Mouse (Mus musculus) myocyte (in vitro differentiated cells): ENCODE data around the gene Gm20388. TPM values are rescaled to one million over a fixed set of nuclear protein-coding genes. Genes with fewer than 3 reads are reported as not detected.

Experiments
- H3K27me3 ChIP-seq: one replicate; pipeline ENCODE4 v1.6.1; 2011; ENCODE audit not compliant: control insufficient read depth, insufficient read depth, insufficient read length
- H3K36me3 ChIP-seq: one replicate; pipeline ENCODE4 v1.6.1; 2011; ENCODE audit not compliant: control insufficient read depth, insufficient read depth
- H3K4me2 ChIP-seq: one replicate; pipeline ENCODE4 v1.6.1; 2011; ENCODE audit warnings: low read depth, control low read depth
- H3K4me3 ChIP-seq: one replicate; pipeline ENCODE4 v1.5.1; 2011; ENCODE audit warnings: mild to moderate bottlenecking, control low read depth, moderate library complexity
- H3K79me2 ChIP-seq: one replicate; pipeline ENCODE4 v1.6.1; 2011; ENCODE audit not compliant: control insufficient read depth, insufficient read depth
- H3ac ChIP-seq: one replicate; pipeline ENCODE4 v1.6.1; 2011; ENCODE audit not compliant: control insufficient read depth, insufficient read length
- CEBPB ChIP-seq: IDR thresholded peaks from 2 replicates; pipeline ENCODE4 v1.6.1; 2011; ENCODE audit warnings: mild to moderate bottlenecking, moderate library complexity; ENCODE audit not compliant: poor library complexity, insufficient read depth, severe bottlenecking
- E2F4 ChIP-seq: IDR thresholded peaks from one replicate; pipeline ENCODE4 v1.6.1; 2011; ENCODE audit warnings: mild to moderate bottlenecking, control low read depth, moderate library complexity; ENCODE audit not compliant: insufficient read depth
- MAX ChIP-seq: IDR thresholded peaks from one replicate; pipeline ENCODE4 v1.6.1; 2011; ENCODE audit warnings: low read depth, mild to moderate bottlenecking, control low read depth
- MYOD1 ChIP-seq, 3 experiments: IDR thresholded peaks; one replicate each; pipeline ENCODE4 v1.6.1; 2011; ENCODE audit warnings: control low read depth in 2 of 3, low read depth in 2 of 3, mild to moderate bottlenecking in 2 of 3, moderate library complexity in 1 of 3; ENCODE audit not compliant: insufficient read length in 2 of 3, control insufficient read depth in 1 of 3
- MYOG ChIP-seq, 3 experiments: IDR thresholded peaks; one replicate each; pipeline ENCODE4 v1.6.1; 2011; ENCODE audit warnings: control low read depth in 2 of 3, low read depth in 2 of 3, mild to moderate bottlenecking in 2 of 3; ENCODE audit not compliant: insufficient read length in 2 of 3, control insufficient read depth in 1 of 3, insufficient read depth in 1 of 3
- POLR2A ChIP-seq: IDR thresholded peaks from one replicate; pipeline ENCODE4 v1.6.1; 2011; ENCODE audit warnings: low read depth, mild to moderate bottlenecking, control low read depth, moderate library complexity; ENCODE audit not compliant: insufficient read length
- POLR2AphosphoS2 ChIP-seq: IDR thresholded peaks from one replicate; pipeline ENCODE4 v1.6.1; 2011; ENCODE audit warnings: low read depth, control low read depth; ENCODE audit not compliant: insufficient read length
- REST ChIP-seq: IDR thresholded peaks from one replicate; pipeline ENCODE4 v1.6.1; 2011; ENCODE audit warnings: mild to moderate bottlenecking, control low read depth, moderate library complexity; ENCODE audit not compliant: insufficient read depth, insufficient read length
- SRF ChIP-seq: IDR thresholded peaks from one replicate; pipeline ENCODE4 v1.6.1; 2011; ENCODE audit warnings: low read depth; ENCODE audit not compliant: control insufficient read depth, insufficient read length
- TCF12 ChIP-seq: IDR thresholded peaks from one replicate; pipeline ENCODE4 v1.6.1; 2011; ENCODE audit warnings: mild to moderate bottlenecking, control low read depth; ENCODE audit not compliant: poor library complexity, insufficient read depth, severe bottlenecking
- TCF3 ChIP-seq: IDR thresholded peaks from one replicate; pipeline ENCODE4 v1.6.1; 2011; ENCODE audit warnings: low read depth, control low read depth; ENCODE audit not compliant: insufficient read length
- USF1 ChIP-seq: IDR thresholded peaks from one replicate; pipeline ENCODE4 v1.6.1; 2011; ENCODE audit warnings: low read depth, mild to moderate bottlenecking, control low read depth, moderate library complexity
- polyA plus RNA-seq: library from polyadenylated mRNA; unstranded; fragments of >200 nt; fragmentation: generic; extraction: Trizol; gene quantifications from one replicate; pipeline ENCODE4 v1.2.1, GENCODE M21; 2012; ENCODE audit warnings: missing spikeins

Gene Gm20388
- polyA plus RNA-seq, 1 experiment: 15.3 TPM

DNA sequence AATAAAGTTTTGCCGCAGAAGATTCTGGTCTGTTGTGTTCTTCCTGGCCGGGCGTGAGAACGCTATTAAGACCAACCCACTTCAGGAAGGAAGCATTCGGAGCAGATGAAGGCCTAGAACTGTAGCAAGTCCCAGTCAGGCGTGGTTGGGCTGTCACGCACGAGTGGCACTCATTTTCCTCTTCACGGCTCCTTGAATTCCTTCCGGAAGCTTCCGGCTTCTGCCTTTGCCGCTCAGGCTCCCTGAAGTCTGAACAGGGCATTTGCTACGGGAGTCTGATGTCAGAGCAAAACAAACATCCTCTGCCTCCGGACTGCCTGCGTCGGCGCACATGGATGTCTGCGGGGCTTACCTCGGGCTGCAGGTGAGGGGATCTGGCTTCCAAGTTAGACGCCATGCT, 4214.6 kb downstream of the Gm20388 start:
- TF ChIP-seq POLR2A (no peak), MYOD1 (IDR thresholded peaks at IDR 0.05; ENCODE audit: control insufficient read depth in 1 of 3, insufficient read length in 2 of 3, low read depth in 2 of 3) (no peak), REST (no peak), TCF12 (no peak), MAX (no peak), TCF3 (no peak), MYOG (IDR thresholded peaks at IDR 0.05; ENCODE audit: control insufficient read depth in 1 of 3, insufficient read depth in 1 of 3, insufficient read length in 2 of 3, low read depth in 2 of 3) (no peak), SRF (no peak), E2F4 (no peak), POLR2AphosphoS2 (no peak), CEBPB (no peak), USF1 (no peak)
- no peak overlapping the region for H3K4me2 ChIP-seq
- H3ac ChIP-seq: no peak overlapping the region
- no peak overlapping the region for H3K4me3 ChIP-seq
- peaks cover 5% of the 10 kb centered on the region for H3K27me3 ChIP-seq
- no peaks in the 10 kb centered on the region for H3K79me2 ChIP-seq
- H3K36me3 ChIP-seq: no peaks in the 10 kb centered on the region

DNA sequence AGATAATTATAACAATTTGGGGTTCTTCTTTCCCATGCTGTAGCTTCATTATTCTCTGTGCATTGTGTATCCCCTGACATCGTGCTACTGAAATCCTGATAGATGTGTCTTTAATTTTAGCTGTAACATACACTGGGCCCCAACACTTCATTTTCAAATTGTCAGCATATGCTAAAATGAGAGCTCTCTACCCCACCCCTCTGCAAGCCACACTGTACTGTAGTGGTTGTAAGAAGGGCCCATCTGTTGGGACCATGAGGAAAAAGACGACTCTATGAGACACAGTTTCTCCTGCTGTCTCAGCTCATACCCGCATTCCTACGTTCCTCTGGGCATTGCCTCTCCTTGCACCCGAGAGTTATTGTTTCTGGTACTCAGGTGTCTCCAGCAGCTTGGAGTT, 4226.6 kb downstream of the Gm20388 start:
- no peaks in the 10 kb centered on the region for H3K27me3 ChIP-seq
- no peaks in the 10 kb centered on the region for H3K36me3 ChIP-seq
- no peaks in the 10 kb centered on the region for H3K79me2 ChIP-seq
- H3K4me3 ChIP-seq: no peak overlapping the region
- H3ac ChIP-seq: no peak overlapping the region
- H3K4me2 ChIP-seq: no peak overlapping the region
- TF ChIP-seq REST (no peak), TCF12 (no peak)

DNA sequence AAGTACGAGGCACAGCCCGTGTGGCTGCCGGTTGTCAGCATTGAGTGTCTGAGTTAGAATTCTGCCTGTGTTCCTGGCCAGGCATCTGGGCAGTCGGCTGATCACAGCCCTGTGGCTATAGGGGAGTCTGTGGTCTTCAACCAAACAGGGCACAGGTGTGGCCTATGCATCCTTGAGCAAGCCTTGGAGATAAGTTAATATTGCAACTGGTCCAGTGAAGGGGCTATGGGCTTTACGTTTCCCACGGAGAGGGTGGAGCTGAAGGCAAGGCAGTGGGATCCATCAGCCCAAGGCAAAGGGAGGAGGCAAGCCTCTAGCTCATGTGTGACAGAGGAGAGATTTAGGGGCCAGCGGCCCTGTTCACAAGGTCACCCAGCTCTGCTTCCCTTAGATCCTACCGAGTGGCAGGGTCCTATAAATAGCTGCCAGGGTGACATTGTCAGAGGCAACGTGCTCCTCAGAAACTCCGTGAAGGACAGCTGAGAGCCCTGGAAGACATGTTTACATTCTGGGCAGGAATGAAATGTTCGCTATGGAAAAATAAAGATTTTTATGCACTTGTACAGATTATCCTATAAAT, 4229.7 kb downstream of the Gm20388 start:
- Histone ChIP-seq H3ac (no peak overlapping the region), H3K4me3 (no peak overlapping the region), H3K36me3 (no peaks in the 10 kb centered on the region), H3K27me3 (no peaks in the 10 kb centered on the region), H3K79me2 (no peaks in the 10 kb centered on the region), H3K4me2 (no peak overlapping the region)
- TF ChIP-seq CEBPB (no peak), E2F4 (no peak), TCF3 (no peak), TCF12 (no peak), MYOG (IDR thresholded peaks at IDR 0.05; ENCODE audit: control insufficient read depth in 1 of 3, insufficient read depth in 1 of 3, insufficient read length in 2 of 3, low read depth in 2 of 3) (no peak), REST (no peak), USF1 (no peak), SRF (no peak), MAX (no peak), MYOD1 (IDR thresholded peaks at IDR 0.05; ENCODE audit: control insufficient read depth in 1 of 3, insufficient read length in 2 of 3, low read depth in 2 of 3) (no peak), POLR2A (no peak), POLR2AphosphoS2 (no peak)

DNA sequence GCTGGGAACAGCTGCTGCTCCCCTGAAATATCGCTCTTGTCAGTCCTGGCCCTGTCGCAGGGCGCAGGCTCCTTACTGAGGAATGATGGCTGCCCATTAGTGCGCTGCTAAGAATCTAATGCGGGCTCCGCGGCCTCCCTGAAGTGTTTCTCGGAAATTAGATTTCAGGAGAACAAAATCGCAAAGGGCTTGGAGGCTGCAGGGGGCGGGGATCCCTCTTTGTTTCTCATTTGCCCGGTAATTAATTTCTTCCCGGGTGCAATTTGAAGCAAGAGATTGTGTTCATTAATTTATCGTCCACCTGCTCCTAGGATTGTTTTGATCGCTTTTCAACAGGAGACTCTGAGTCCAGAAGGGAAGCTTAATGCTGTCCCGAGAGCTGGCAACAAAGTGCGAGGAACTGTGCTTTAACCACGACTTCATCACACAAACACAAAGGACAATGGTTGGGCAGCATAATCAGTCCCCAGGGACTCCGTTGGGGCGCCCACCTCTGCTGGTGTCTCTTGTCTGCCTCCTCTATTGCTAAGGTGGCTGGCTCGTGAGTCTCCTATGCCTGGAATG, 4230.3 kb downstream of the Gm20388 start:
- H3K79me2 ChIP-seq: no peaks in the 10 kb centered on the region
- H3ac ChIP-seq: no peak overlapping the region
- TF ChIP-seq MYOG (IDR thresholded peaks at IDR 0.05; ENCODE audit: control insufficient read depth in 1 of 3, insufficient read depth in 1 of 3, insufficient read length in 2 of 3, low read depth in 2 of 3) (no peak), TCF12 (no peak), MAX (no peak), USF1 (no peak), POLR2AphosphoS2 (no peak), CEBPB (no peak), SRF (no peak), POLR2A (no peak), MYOD1 (IDR thresholded peaks at IDR 0.05; ENCODE audit: control insufficient read depth in 1 of 3, insufficient read length in 2 of 3, low read depth in 2 of 3) (no peak), REST (no peak), TCF3 (no peak)
- no peak overlapping the region for H3K4me3 ChIP-seq
- no peaks in the 10 kb centered on the region for H3K36me3 ChIP-seq
- H3K4me2 ChIP-seq: no peak overlapping the region
- H3K27me3 ChIP-seq: no peaks in the 10 kb centered on the region

DNA sequence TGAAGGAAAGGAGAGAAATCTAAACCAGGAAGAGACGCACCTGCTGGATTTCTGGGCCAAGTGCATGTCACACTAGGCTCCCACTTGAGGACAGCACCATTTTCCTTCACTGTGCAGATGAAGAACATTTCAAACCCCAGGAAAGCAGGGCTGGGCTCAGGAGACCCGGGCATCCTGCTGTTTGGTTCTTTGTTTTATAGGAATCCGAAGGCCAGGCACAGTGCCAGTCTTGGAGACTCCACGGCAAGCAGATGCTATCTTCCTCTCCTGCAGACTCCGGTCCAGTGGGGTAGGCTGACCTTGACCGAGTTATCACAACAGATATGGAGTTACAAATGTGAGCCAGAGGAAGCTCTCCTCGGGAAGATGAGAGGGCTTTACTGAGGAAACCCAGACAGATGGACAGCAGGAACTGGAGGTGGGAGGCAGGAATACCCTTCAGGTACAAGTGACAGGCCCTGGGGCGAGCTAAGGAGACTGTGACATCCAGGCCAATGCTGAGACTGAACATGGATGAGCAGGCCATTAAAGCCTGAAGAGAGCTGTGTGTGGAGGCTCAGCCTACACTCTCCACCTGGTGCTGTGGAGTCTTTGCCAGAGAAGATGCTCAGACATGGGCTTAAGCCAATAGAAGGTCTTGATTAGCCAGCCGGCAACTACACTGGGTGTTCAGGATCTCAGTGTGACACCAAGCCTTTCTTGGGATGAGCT, 4231.2 kb downstream of the Gm20388 start:
- no peaks in the 10 kb centered on the region for H3K27me3 ChIP-seq
- no peaks in the 10 kb centered on the region for H3K36me3 ChIP-seq
- no peak overlapping the region for H3ac ChIP-seq
- no peak overlapping the region for H3K4me2 ChIP-seq
- no peak for TF ChIP-seq TCF12
- no peak for TF ChIP-seq POLR2AphosphoS2
- no peak for TF ChIP-seq CEBPB
- TF ChIP-seq SRF: no peak
- TF ChIP-seq POLR2A: no peak
- no peak for TF ChIP-seq MYOD1 (IDR thresholded peaks at IDR 0.05; ENCODE audit: control insufficient read depth in 1 of 3, insufficient read length in 2 of 3, low read depth in 2 of 3)
- TF ChIP-seq USF1: no peak
- no peak for TF ChIP-seq MAX
- TF ChIP-seq E2F4: no peak
- no peak for TF ChIP-seq MYOG (IDR thresholded peaks at IDR 0.05; ENCODE audit: control insufficient read depth in 1 of 3, insufficient read depth in 1 of 3, insufficient read length in 2 of 3, low read depth in 2 of 3)
- TF ChIP-seq REST: no peak
- no peak for TF ChIP-seq TCF3
- no peaks in the 10 kb centered on the region for H3K79me2 ChIP-seq
- H3K4me3 ChIP-seq: no peak overlapping the region
